Mouse (Mus musculus) forebrain, postnatal 0 days (tissue): ENCODE results near the gene Myh14. TPM values are rescaled to one million over a fixed set of nuclear protein-coding genes. Genes with fewer than 3 reads are reported as not detected.

ENCODE experiments used
- ATAC-seq: fragments of 200-750 bp; cut with Nextera tagmentation; 2 replicates; pipeline ENCODE4 v1.8.0; 2017; ENCODE audit warnings: mild to moderate bottlenecking, moderate library complexity
- DNase-seq: peaks from one replicate; pipeline ENCODE4 v3.0.0-alpha.2; 2015
- H3K27ac ChIP-seq: fragments of 300-500 bp; sonication (generic); 2 replicates; pipeline ENCODE4 v1.5.1; 2014; ENCODE audit warnings: low read depth, mild to moderate bottlenecking, antibody characterized with exemption, low read length, moderate library complexity, mixed read lengths
- H3K27me3 ChIP-seq: fragments of 300-500 bp; sonication (generic); 2 replicates; pipeline ENCODE4 v1.6.1; 2014; ENCODE audit warnings: mild to moderate bottlenecking, low read length, mixed read lengths; ENCODE audit not compliant: insufficient read depth
- H3K36me3 ChIP-seq: fragments of 300-500 bp; sonication (generic); 2 replicates; pipeline ENCODE4 v1.6.1; 2014; ENCODE audit warnings: mild to moderate bottlenecking, moderate library complexity; ENCODE audit not compliant: insufficient read depth
- H3K4me1 ChIP-seq: fragments of 300-500 bp; sonication (generic); 2 replicates; pipeline ENCODE4 v1.6.1; 2014; ENCODE audit warnings: antibody characterized with exemption; ENCODE audit not compliant: insufficient read depth
- H3K4me2 ChIP-seq: fragments of 300-500 bp; sonication (generic); 2 replicates; pipeline ENCODE4 v1.6.1; 2014; ENCODE audit warnings: low read depth, mild to moderate bottlenecking, moderate library complexity
- H3K4me3 ChIP-seq: fragments of 300-500 bp; sonication (generic); 2 replicates; pipeline ENCODE4 v1.5.1; 2014; ENCODE audit warnings: low read depth, low read length, mixed read lengths
- H3K9ac ChIP-seq: fragments of 300-500 bp; sonication (generic); 2 replicates; pipeline ENCODE4 v1.6.1; 2014; ENCODE audit warnings: mild to moderate bottlenecking
- H3K9me3 ChIP-seq: fragments of 300-500 bp; sonication (generic); 2 replicates; pipeline ENCODE4 v1.6.1; 2016; ENCODE audit warnings: low read length
- CTCF ChIP-seq: sonication (generic); IDR thresholded peaks from 2 replicates; pipeline ENCODE4 v1.5.1; 2016; ENCODE audit warnings: antibody characterized with exemption, control low read depth, low read depth
- WGBS: fragments of 180-500 bp; shearing (Covaris S2); extraction: QIAGEN DNeasy Blood & Tissue Kit; methylation state at CpG from one replicate; pipeline ENCODE4 v1.1.7; 2014; 5-methylcytosine and 5-hydroxymethylcytosine counted together
- polyA plus RNA-seq: library from polyadenylated mRNA; unstranded; fragments of >200 nt; fragmentation: Nextera tagmentation; extraction: Ambion mirVana; gene quantifications from 2 replicates; pipeline ENCODE4 v1.2.1, GENCODE M21; 2015
- total RNA-seq: library from RNA; depleted of rRNA; stranded (reverse); fragments of >200 nt; gene quantifications from 2 replicates; pipeline ENCODE4 v1.2.3, GENCODE M21; 2014

Gene Myh14
- total and polyA plus RNA-seq, 2 experiments from 2014 or later, result 4.2 to 11.9 TPM

DNA sequence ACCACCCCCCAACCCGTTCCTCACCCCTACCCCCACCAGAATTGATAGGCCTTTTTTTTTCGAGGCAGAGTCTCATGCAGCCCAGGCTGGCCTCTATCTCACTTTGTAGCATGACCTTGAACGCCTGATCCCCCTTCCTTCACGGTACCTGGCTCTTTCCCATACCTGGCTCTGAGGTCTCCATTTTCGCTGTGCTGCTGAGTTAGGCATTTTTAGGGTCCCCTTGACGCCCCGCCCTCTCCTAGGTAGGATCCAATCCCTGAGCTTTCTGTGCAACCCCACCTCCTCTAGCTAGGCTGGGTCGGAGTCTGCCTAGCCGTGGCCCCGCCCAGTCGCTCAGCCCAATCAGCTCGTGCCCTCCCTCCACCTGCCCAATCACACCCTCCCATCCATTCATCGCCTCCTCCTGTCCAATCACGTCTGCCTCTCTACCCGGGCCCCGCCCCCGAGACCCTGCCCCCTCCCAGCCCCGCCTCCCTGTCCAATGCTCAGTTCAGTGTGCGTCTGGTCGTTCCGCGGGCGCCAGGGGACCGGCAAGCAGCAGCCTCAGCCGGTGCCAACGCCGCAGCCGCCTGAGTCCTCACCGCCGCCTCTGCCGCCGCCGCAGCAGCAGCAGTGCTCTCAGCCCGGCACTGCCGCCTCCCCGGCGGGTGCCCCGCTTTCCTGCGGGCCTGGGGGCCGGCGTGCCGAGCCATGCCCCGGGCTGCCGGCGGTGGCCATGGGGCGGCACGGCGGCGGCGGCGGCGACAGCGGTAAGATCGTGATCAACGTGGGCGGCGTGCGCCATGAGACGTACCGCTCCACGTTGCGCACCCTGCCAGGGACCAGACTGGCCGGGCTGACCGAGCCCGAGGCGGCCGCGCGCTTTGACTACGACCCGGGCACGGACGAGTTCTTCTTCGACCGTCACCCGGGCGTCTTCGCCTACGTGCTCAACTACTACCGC lies 80.0 kb downstream of the Myh14 start, which contains the start of gene Kcnc3:
Gene Kcnc3, plus strand, starts transcription at position 263 of the 946 bp plus-strand sequence.
- peak; percentile 93 for ATAC-seq
- WGBS, result under 1% methylated on average over 74 of the region's 80 CpGs

GRCm38 (mm10) chr7:44589946-44590345 lies 80.7 kb downstream of the Myh14 start:
- Histone ChIP-seq H3K36me3 (no peaks in the 10 kb centered on the region), H3K4me3 (peak overlapping the region; percentile 47), H3K27me3 (peaks cover 17% of the 10 kb centered on the region), H3K4me2 (peak overlapping the region; percentile 97), H3K9me3 (no peaks in the 10 kb centered on the region), H3K27ac (peak overlapping the region; percentile 50), H3K9ac (peak overlapping the region; percentile 18; the same call in 1 of the 2 replicates), H3K4me1 (peaks cover 37% of the 10 kb centered on the region; the same call in 1 of the 2 replicates)
- no peak for TF ChIP-seq CTCF
- 3% methylated on average over 13 of the region's 13 CpGs for WGBS
- peak; percentile 54 for DNase-seq
- peak; percentile 2; the same call in 1 of the 2 replicates for ATAC-seq

More for the DNA sequence above, 80.0 kb downstream of the Myh14 start, which contains the start of gene Kcnc3:
- Histone ChIP-seq H3K4me2 (peak within 1 kb of the TSS; percentile 97), H3K9ac (peak within 1 kb of the TSS; percentile 53), H3K4me1 (peaks cover 37% of the 10 kb centered on the region; the same call in 1 of the 2 replicates), H3K4me3 (peak within 1 kb of the TSS; percentile 47), H3K36me3 (0 out of 2 replicates have a peak, but pooled peaks cover 3% of the 10 kb centered on the region), H3K27ac (peak within 1 kb of the TSS; percentile 73), H3K27me3 (peaks cover 17% of the 10 kb centered on the region), H3K9me3 (no peaks in the 10 kb centered on the region)
- peak; percentile 96 for DNase-seq
- no peak for TF ChIP-seq CTCF

DNA sequence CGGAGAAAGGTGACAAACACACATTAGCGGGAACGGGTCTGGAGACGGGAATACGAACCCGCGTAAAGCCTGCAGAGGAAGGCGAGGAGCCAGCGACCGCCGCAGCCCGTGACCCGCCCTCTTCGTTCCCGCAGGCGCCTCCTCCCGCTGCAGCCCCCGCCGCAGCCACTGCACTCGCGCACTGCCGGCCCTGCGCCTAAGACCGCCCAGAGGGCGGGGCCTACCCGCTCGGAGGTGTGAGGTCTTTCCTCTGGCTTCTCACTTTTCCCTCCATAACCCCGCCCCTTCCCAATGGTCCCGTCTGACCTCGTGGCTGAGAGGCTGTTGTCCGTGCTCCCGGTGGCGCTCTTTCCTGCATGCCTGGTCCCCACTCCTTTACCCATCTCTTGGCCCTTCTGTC lies 81.5 kb downstream of the Myh14 start:
- Histone ChIP-seq H3K27ac (peak overlapping the region; percentile 57), H3K4me3 (peak overlapping the region; percentile 47), H3K4me1 (peaks cover 30% of the 10 kb centered on the region; the same call in 1 of the 2 replicates), H3K9me3 (no peaks in the 10 kb centered on the region), H3K36me3 (no peaks in the 10 kb centered on the region), H3K4me2 (peak overlapping the region; percentile 97), H3K9ac (peak overlapping the region; percentile 53), H3K27me3 (peaks cover 17% of the 10 kb centered on the region)
- ATAC-seq (peak; percentile 10; the same call in 1 of the 2 replicates), DNase-seq (peak; percentile 81)
- 1% methylated on average over 28 of the region's 33 CpGs for WGBS
- peak; percentile 32 for TF ChIP-seq CTCF

DNA sequence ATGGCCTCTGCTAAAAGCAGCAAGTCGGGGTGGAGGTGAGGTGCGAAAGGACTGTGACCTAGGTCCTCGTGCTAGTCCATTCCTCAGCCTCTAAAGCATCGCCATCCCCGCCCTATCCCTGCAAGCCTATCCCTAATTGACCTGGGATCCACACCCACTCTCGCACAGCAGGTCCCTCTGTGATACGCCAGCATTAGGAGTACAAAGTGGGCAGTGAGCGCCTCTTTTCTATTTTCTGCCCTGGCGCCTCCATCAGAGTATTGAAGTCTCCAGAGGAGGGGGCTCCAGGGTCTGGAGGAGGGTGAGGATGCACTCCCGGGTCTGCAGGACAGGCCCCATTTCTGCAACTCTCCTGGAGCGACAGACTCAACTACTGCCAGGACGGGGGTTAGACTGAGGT lies 82.3 kb downstream of the Myh14 start:
- no peak overlapping the region for H3K27ac ChIP-seq
- no peak for DNase-seq

DNA sequence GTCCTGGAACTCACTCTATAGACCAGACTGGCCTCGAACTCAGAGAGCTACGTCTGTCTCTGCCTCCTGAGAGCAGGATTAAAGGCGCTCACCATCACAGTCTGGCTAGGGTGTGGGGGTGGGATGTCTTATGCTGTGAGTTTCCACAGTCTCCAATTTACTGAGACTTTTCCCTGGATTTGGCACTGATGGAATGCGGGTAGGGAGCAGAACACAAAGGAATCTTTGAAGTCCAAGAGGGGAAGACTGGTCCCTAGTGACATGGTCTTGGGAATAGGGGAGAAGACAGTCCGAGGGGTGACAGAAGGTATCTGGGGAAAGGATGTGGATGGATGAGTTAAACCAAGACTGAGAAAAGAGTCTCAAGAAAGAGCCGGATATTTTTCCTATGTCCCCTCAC lies 83.0 kb downstream of the Myh14 start:
- peak; percentile 5 for DNase-seq
- H3K4me3 ChIP-seq, result peak overlapping the region; percentile 50
- peaks cover 11% of the 10 kb centered on the region for H3K27me3 ChIP-seq
- no peak for ATAC-seq
- WGBS, result 27% methylated on average over 6 of the region's 6 CpGs
- H3K4me1 ChIP-seq, result peaks cover 18% of the 10 kb centered on the region; the same call in 1 of the 2 replicates
- no peaks in the 10 kb centered on the region for H3K36me3 ChIP-seq
- H3K27ac ChIP-seq, result no peak overlapping the region
- TF ChIP-seq CTCF, result no peak
- peak overlapping the region; percentile 57; the same call in 1 of the 2 replicates for H3K9ac ChIP-seq
- no peaks in the 10 kb centered on the region for H3K9me3 ChIP-seq
- peak overlapping the region; percentile 97 for H3K4me2 ChIP-seq

More for the DNA sequence above, 82.3 kb downstream of the Myh14 start:
- peak overlapping the region; percentile 47 for H3K4me3 ChIP-seq
- no peak for TF ChIP-seq CTCF
- H3K36me3 ChIP-seq, result no peaks in the 10 kb centered on the region
- H3K9ac ChIP-seq, result peak overlapping the region; percentile 53
- H3K4me1 ChIP-seq, result peaks cover 25% of the 10 kb centered on the region; the same call in 1 of the 2 replicates
- H3K27me3 ChIP-seq, result peaks cover 17% of the 10 kb centered on the region
- WGBS, result 8% methylated on average over 12 of the region's 12 CpGs
- ATAC-seq, result no peak
- no peaks in the 10 kb centered on the region for H3K9me3 ChIP-seq
- peak overlapping the region; percentile 97 for H3K4me2 ChIP-seq

DNA sequence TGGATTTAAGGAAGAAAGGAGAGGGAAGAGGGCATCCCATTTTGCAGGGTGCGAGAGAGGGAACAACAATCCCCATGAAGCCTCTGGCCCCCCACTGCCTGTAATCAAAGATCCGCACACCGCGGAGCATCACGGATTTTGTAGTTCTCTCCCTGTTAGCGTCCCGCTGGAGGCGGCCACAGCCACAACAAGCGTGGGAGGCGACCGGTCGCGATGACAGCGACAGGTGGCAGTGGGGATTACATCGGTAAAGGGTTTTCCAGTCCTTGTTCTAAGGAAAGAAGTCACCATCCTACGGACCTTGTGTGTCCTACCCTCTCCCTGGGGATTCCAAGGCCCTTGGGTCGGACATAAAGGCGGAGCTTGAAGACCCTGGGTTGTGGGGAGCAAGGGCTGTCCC lies 83.7 kb downstream of the Myh14 start:
- ATAC-seq (peak; percentile 61), DNase-seq (peak; percentile 91)
- peaks cover 16% of the 10 kb centered on the region; the same call in 1 of the 2 replicates for H3K4me1 ChIP-seq
- H3K4me3 ChIP-seq, result peak overlapping the region; percentile 50
- H3K27ac ChIP-seq, result peak overlapping the region; percentile 68; the same call in 1 of the 2 replicates
- peak; percentile 29 for TF ChIP-seq CTCF
- 0% methylated on average over 18 of the region's 18 CpGs for WGBS
- H3K4me2 ChIP-seq, result peak overlapping the region; percentile 97
- peak overlapping the region; percentile 57 for H3K9ac ChIP-seq
- no peaks in the 10 kb centered on the region for H3K9me3 ChIP-seq
- peaks cover 3% of the 10 kb centered on the region for H3K27me3 ChIP-seq
- no peaks in the 10 kb centered on the region for H3K36me3 ChIP-seq
